Mouse (Mus musculus): Measurements from ENCODE around the gene Slc7a6. TPM values are rescaled to one million over a fixed set of nuclear protein-coding genes. Genes with fewer than 3 reads are reported as not detected.
"Not testable (repeated sequence)": the region's sequence is repeated elsewhere in the genome, so short reads cannot be mapped to it uniquely, and the experiment has no call there.

The Slc7a6 gene
- total RNA-seq, 2 experiments from 2014 or later: 5.8 to 11.0 TPM

DNA sequence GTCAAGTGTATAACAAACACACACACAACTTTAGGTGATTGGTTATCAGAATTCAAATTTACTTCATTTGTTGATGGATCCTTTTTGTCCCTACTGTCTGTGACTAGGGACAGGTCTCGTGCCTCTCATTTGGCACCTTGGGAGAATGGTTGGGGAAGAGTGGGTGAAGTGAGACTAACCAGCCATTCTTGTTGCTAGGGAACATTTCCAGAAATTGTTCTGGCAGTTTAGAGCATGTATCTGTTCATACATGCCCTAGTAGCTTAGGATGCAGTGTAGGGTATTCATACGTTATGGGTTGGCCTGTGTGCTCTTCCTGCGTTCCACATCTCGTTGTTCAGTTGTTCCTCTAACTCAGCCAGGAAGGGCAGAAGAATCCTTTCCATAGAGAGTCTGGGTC, 20.5 kb downstream of the Slc7a6 start:
- no peak for DNase-seq

DNA sequence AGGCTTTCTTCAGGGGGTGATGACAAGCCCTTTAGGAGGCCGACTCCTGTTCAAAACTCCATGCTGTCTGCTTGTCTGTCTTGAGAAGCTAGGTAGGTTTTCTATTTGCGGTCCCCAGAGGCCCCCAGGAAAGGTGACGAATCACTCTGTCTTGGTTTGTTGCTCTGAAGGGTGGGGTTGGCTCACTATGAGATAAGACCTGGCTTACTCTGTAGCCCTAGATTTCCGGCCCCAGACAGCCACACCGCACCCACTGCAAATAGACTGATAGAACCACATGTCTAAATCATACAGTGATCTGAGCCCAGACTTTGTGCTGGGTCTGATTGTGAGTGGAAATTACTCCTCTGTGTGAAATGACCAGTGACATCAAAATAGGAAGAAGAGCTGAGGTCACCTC, 23.0 kb downstream of the Slc7a6 start:
- DNase-seq: no peak

DNA sequence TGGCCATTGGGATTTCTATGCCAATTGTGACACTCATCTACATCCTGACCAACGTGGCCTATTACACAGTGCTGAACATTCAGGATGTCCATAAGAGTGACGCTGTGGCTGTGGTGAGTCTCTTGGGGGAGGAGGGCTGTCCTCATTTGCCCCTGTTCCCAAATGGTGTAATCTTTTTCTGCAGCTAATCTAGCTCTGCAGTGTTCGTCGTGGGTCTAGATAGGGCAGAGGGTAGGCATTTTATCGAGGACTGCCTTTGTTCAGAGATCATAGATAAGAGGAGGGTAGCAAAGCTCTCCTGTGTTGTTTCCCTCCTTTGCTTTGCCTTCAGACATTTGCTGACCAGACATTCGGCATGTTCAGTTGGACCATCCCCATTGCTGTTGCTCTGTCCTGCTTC, 24.5 kb downstream of the Slc7a6 start:
- DNase-seq: no peak

DNA sequence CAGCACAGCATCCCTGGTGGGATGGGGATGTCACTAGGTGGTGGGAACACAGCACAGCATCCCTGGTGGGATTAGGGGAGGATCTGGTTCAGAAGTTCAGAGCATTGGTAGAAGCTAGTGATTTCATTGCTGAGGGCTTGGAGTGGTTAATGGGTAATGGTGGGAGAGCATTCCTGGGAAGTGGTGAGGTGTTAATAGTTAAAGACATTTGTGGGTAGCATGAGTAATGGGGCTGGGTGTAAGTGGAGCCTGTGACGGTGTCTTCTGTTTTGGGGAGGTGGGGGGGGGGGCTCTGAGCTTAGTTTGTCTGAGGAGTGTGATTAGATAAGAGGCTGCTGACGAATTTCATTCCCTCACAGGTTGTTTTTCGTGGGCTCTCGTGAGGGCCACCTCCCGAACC, 25.4 kb downstream of the Slc7a6 start:
- DNase-seq: no peak

DNA sequence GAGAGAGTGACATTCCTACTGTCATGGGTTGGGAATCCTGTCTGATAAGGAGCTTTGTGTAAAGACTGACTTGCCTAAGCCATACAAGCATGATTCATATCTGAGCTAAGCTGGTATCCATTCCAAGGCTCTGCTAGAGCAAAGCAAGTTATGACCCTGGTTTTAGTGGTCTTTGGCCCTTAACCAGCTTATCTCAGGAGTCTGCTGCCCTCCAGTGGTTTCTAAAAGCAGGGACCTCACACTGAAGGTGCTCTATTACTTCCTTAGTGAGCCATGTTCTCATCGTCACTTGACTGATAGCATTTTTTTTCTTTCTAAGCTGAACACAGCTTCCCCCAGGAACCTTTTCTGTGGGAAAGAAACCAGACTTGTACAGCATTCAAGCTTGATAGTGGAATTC, 30.1 kb downstream of the Slc7a6 start:
- DNase-seq: no peak

DNA sequence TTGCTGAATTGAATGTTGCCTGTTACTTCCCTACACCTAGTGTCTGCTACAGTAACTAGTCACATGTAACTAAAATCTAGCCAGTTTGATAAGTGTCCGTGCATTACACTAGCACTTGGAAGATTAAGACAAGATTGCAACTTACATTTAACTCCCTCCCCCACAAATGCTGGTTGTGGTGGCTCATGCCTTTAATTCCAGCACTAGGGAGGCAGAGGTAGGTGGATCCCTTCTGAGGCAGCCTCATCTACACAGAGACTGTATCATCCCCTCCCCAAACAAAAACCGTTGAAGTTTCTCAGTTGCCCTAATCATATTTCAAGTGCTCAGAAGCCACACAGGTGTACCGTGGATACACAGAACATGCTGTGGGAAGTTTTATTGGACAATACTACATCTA, 30.9 kb downstream of the Slc7a6 start:
- DNase-seq: not testable (repeated sequence)

DNA sequence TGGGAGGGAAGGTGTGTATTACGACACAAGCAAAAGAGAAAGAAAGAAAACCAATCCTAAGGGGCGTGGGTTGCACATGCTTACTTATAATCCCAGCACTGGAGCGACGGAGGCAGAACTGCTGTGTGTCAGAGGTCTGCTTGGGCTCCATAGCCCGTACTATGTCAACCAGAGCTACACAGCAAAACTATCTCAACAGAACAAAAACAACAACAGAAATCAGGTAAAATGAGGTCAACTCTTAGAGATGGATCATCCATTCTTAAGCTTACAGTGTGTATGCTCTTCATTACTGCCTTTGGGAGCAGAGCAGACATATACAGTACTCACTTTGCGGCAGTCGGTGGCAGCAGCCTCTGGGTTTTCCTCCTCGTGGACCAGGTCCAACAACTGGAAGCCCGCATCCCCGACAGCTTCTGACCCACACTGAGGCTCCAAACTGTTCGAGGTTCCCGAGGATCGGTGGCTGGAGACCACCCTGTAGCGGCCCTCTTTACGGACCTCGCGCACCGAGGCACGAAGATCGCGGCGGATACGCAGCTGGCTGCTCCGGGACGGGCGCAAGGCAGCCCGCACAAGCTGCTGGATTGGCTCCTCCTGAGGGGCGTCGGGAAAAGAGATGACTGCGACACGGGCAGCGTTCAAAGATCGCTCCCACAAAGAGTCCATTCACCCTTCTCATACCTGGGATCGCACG, 41.5 kb downstream of the Slc7a6 start:
- DNase-seq: peak; percentile 42

DNA sequence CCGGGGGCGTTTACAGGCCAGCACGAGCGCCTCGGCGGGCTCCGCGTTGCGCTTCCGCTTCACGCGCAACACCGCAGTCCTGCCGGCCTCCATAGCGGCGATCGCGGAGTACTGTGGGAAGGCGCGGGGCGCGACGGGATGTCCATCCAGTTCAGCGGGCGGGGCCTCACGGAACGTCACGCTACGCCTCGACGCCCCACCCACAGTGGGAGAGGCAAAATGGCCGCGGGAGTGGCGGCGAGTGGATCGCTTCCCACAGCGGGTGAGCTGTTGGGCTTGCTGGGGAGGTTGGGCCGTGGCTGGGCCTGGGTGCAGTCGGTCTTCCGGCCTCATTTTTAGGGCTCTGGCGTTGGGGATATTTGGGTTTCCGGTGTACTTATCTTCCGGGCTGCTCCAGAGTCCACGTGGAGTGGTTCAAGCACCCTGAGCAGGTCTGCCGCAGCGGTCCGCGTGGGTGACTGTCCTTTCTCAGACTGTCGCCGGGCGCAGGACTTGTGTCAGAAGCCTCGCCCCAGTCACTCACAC, 42.2 kb downstream of the Slc7a6 start, which contains the start of the genes Slc7a6os and Prmt7:
Gene Slc7a6os (minus strand): TSS at position 115 of the 525 bp plus-strand sequence.
Gene Prmt7 (plus strand): TSS at position 116 of the 525 bp plus-strand sequence.
- DNase-seq: peak; percentile 95

DNA sequence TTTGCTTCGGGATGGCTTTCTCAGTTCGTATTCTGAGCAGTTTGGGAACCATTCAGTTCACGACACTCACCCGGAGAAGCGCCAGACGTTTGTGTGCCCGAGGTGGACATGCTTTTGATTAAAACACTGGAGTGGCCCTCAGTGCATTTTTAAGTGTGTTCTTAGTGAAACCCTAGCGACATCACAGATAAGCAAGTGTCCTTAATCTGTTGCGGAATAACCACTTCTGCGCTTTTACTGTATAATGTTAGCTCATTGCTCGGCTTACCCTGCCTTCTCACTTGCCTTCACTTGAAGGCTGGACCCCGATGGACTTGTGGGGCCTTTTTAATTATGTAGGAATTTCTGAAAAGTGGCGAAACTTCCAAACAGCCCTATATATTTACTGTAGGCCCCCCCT, 42.8 kb downstream of the Slc7a6 start:
- no peak for DNase-seq

DNA sequence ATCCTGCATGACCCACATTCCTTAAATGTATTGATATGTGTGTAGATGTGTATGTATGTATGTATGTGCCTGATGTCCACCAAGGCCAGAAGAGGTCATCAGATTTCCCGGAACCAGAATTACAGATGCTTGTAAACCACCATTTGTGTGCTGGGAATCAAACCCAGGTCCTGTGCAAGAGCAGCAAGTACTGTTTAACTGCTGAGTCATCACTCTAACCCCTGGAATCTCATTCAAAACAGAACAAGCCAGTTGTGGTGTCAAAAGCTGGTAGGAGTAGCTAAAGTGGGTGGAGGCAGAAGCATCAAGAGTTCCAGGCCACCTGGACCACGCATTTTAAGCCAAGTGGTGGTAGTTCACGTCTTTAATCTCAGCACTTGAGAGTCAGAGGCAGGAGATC, 45.3 kb downstream of the Slc7a6 start:
- no peak for DNase-seq

DNA sequence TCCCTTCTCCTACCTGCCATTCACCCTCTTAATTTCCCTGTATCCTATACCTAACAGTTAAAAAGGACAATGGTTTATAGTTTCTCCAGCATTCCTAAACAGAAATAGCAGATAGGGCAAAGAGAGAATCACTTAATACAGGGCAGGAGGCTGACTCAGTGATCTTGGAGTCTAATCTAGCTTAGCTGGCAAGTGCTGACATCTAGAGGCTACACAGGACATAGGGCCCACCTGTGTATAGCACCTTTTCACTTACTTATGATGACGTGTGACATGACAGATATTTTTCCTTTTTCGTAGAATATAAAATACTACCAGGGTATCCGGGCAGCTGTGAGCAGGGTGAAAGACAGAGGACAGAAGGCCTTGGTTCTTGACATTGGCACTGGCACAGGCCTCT, 51.0 kb downstream of the Slc7a6 start:
- DNase-seq: no peak

DNA sequence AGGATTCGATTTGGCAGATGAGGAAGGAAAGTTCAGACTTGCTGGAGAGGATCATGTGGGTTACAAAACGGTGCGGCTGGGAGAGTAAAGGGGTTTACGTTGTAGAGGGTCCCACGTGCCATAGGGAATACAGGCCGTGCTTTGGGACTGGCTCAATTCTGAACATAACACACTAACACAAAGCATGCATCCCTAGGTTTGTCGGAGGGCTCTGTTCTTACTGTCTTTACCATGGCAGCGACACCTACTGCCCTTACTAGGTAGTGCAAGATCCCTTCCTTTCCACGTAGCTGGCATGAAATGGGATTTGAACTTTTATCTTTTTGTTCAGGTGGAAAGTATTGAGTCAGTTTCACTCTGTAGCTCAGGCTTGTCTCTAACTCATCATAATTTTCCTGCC, 57.9 kb downstream of the Slc7a6 start:
- peak; percentile 60 for DNase-seq

DNA sequence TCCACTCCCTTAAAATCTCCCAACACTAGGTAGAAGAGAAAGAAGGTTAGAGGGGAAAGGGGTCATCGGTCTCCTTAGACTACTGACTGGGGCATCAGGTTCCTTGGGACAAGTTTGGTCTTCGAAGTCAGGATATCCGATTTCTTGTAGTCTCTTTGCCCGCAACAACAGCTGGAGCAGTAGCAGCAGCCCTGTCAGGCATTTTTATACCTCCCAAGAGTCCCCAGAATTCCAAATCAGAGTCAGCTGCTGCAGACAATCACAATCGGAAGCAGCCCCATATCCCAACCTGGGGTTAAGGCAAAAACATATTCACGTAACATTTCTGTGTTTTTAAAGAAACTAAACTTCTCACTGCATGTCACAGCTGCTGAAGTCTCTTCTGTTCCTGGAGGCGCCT, 62.9 kb downstream of the Slc7a6 start:
- DNase-seq: no peak

DNA sequence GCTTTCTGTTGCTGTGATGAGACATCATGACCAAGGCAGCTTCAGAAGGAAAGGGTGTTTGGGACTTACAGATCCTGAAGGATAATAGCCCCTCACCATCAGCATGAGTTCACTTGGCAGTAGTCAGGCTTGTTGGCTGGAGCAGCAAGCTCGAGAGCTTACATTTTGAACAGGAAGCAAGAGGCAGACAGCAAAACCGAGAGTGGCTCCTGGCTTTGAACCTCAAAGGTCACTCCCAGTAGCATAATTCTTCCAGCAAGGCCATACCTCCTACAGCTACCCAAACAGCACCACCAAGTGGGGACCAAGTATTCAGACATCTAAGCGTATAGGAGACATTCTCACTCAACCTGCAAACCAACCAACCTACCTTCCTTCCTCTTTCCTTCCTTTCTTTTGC, 64.1 kb downstream of the Slc7a6 start:
- DNase-seq: no peak

DNA sequence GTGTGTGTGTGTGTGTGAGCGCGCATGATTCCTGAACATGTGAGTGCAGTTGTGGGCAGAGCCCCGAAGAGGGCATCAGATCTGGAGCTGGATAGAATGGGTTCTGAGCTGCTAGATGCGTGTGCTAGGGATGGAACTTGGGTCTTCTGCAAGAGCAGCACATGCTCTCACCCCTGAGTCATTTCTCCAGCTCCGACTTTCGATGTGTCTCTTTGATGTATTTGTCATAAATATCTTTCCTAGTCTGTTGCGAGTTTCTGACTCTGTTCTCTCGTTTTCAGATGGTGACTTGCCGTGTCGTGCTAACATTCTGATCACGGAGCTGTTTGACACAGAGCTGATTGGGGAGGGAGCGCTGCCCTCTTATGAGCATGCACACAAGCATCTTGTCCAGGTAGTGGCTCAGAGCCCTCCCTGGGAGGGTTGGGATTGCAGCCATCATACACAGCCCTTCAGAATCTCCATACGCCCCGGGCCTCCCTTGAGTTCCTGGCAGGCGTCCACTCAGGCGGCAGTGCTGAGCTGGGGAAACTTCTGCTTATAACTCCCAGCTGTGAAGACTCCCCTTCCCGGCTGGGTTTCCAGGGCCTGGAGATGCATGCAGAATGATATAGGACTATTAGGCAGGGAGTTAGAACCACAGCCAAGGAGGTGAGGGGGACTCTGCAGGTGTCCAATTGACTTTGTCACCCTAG, 66.1 kb downstream of the Slc7a6 start:
- DNase-seq: no peak

DNA sequence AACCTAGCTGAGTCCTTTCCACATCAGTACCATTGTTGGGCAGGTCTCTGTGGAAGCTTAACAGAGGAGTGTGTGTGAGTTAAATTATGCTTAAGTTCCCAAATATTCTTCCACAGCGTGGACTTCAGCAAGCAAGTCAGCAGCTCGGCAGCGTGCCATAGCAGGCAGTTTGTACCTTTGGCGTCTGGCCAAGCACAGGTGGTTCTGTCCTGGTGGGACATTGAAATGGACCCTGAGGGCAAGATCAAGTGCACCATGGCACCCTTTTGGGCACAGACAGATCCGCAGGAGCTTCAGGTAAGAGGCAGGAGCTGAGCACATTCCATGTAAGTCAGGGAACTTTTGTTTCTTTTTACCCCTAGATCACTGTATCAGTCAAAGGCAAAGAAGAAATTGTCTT, 68.4 kb downstream of the Slc7a6 start:
- DNase-seq: no peak

Other genes starting within 250 kb of the Slc7a6 start
- under 1 TPM in 1 of 2 experiments, not detected in 1; 0.47 TPM for gene Ctrl, start 235.0 kb upstream of the Slc7a6 start, total RNA-seq (2021)
- 10 to 100 TPM; 22.9 to 26.3 TPM for gene Psmb10, start 230.4 kb upstream of the Slc7a6 start, total RNA-seq (2021)
- gene Lcat, start 225.5 kb upstream of the Slc7a6 start, total RNA-seq (2021): 1 to 10 TPM in 1 of 2 experiments, under 1 TPM in 1; 0.23 to 1.2 TPM
- gene Slc12a4, start 202.8 kb upstream of the Slc7a6 start, total RNA-seq (2021): 10 to 100 TPM; 18.7 to 26.6 TPM
- not detected for gene Dpep3, start 189.4 kb upstream of the Slc7a6 start, total RNA-seq (2021)
- gene Dus2, start 177.5 kb upstream of the Slc7a6 start, total RNA-seq (2021): 10 to 100 TPM in 1 of 2 experiments, 1 to 10 TPM in 1; 9.6 to 11.1 TPM
- not detected for gene Dpep2nb, start 162.9 kb upstream of the Slc7a6 start, total RNA-seq (2021)
- gene Ddx28, start 157.0 kb upstream of the Slc7a6 start, total RNA-seq (2021): 1 to 10 TPM; 8.0 to 8.4 TPM
- 10 to 100 TPM; 25.3 to 30.7 TPM for gene Nfatc3, start 110.0 kb upstream of the Slc7a6 start, total RNA-seq (2021)
- under 1 TPM in 1 of 2 experiments, not detected in 1; 0.07 TPM for gene Esrp2, start 31.9 kb upstream of the Slc7a6 start, total RNA-seq (2021)
- 1 to 10 TPM; 4.7 to 6.6 TPM for gene Pla2g15, start 18.5 kb upstream of the Slc7a6 start, total RNA-seq (2021)
- gene Slc7a6os, start 42.1 kb downstream of the Slc7a6 start, total RNA-seq (2021): 10 to 100 TPM; 11.7 to 13.3 TPM
- 10 to 100 TPM; 23.8 to 25.5 TPM for gene Prmt7, start 42.1 kb downstream of the Slc7a6 start, total RNA-seq (2021)
- gene Smpd3, start 169.1 kb downstream of the Slc7a6 start, total RNA-seq (2021): 1 to 10 TPM; 1.4 to 7.7 TPM
- gene Zfp90, start 246.5 kb downstream of the Slc7a6 start, total RNA-seq (2021): 1 to 10 TPM; 4.3 to 5.6 TPM